Mouse (Mus musculus): ENCODE measurements around the gene Rgs7bp. TPM values are rescaled to one million over a fixed set of nuclear protein-coding genes. Genes with fewer than 3 reads are reported as not detected.

Gene Rgs7bp
- total and polyA plus RNA-seq, 3 experiments = not detected

GRCm38 (mm10) chr13:104967486-104967885, 87.2 kb downstream of the Rgs7bp start:
- dilution Hi-C loops (cut with MboI; ENCODE audit: extremely low pct_ligation_motif_present, extremely low pct_unique_long_range_greater_than_20kb, low sequenced_read_pairs) = no loop called here
- H3K4me1 ChIP-seq (ENCODE audit: control insufficient read depth in 1 of 2, insufficient read depth in 2 of 2) = no peaks in the 10 kb centered on the region
- no peak overlapping the region for H3K27ac ChIP-seq (ENCODE audit: insufficient read depth, low read depth)
- H3K79me2 ChIP-seq (replicated peaks; ENCODE audit: control insufficient read depth, extremely low read depth, insufficient read depth, poor library complexity, severe bottlenecking) = no peaks in the 10 kb centered on the region
- H3K9ac ChIP-seq (ENCODE audit: insufficient read depth, low read depth) = no peak overlapping the region
- no peak overlapping the region for H3K4me2 ChIP-seq (ENCODE audit: insufficient read depth, low read depth, poor library complexity, severe bottlenecking)
- no peaks in the 10 kb centered on the region for H3K36me3 ChIP-seq (replicated peaks in 1 of 2; ENCODE audit: control insufficient read depth in 1 of 2, insufficient read depth in 1 of 2, low read length in 1 of 2)
- H3K27me3 ChIP-seq (replicated peaks) = no peaks in the 10 kb centered on the region
- TF ChIP-seq PAX5 (IDR thresholded peaks at IDR 0.05; ENCODE audit: low read length) = no peak
- TF ChIP-seq MAZ (IDR thresholded peaks at IDR 0.05; ENCODE audit: low read depth, low read length) = no peak
- TF ChIP-seq RCOR1 (conservative IDR thresholded peaks at IDR 0.05; ENCODE audit: low read depth, low read length) = no peak
- TF ChIP-seq BHLHE40 (IDR thresholded peaks at IDR 0.05; ENCODE audit: low read depth, low read length) = no peak
- TF ChIP-seq CHD1 (IDR thresholded peaks at IDR 0.05; ENCODE audit: low read depth, low read length) = no peak
- no peak for TF ChIP-seq RAD21 (IDR thresholded peaks at IDR 0.05; ENCODE audit: low read depth, low read length)
- no peak for TF ChIP-seq MAX (IDR thresholded peaks at IDR 0.05; ENCODE audit: low read length)
- TF ChIP-seq TBP (conservative IDR thresholded peaks at IDR 0.05; ENCODE audit: low read depth, low read length) = no peak
- TF ChIP-seq IRF4 (IDR thresholded peaks at IDR 0.05; ENCODE audit: low read depth, low read length) = no peak
- no peak for TF ChIP-seq MXI1 (IDR thresholded peaks at IDR 0.05; ENCODE audit: low read depth, low read length)
- TF ChIP-seq CHD2 (IDR thresholded peaks at IDR 0.05; ENCODE audit: low read length) = no peak
- no peak for TF ChIP-seq UBTF (IDR thresholded peaks at IDR 0.05; ENCODE audit: low read depth, low read length)
- no peak for TF ChIP-seq TCF12 (IDR thresholded peaks at IDR 0.05; ENCODE audit: low read depth, low read length)
- no peak for DNase-seq (ENCODE audit: extremely low read depth)
- in situ Hi-C loops (cut with MboI; ENCODE audit: low pct_ligation_motif_present, low pct_unique_long_range_greater_than_20kb, low sequenced_read_pairs) = loop anchor here (25.0 kb wide), 1 partner anchor 420 kb away; no protein-coding TSS in a partner anchor
- H3K4me3 ChIP-seq (replicated peaks in 1 of 3; ENCODE audit: low read depth in 2 of 3, low read length in 2 of 3, poor library complexity in 1 of 3) = no peak overlapping the region
- no peaks in the 10 kb centered on the region for H3K9me3 ChIP-seq (replicated peaks; ENCODE audit: low read length)

- Histone ChIP-seq H3K4me1 (ENCODE audit: control insufficient read depth in 1 of 2, insufficient read depth in 2 of 2) (no peaks in the 10 kb centered on the region), H3K9ac (ENCODE audit: insufficient read depth, low read depth) (no peak overlapping the region), H3K27ac (ENCODE audit: insufficient read depth, low read depth) (no peak overlapping the region), H3K9me3 (replicated peaks; ENCODE audit: low read length) (no peaks in the 10 kb centered on the region), H3K27me3 (replicated peaks) (no peaks in the 10 kb centered on the region), H3K4me3 (replicated peaks in 1 of 3; ENCODE audit: low read depth in 2 of 3, low read length in 2 of 3, poor library complexity in 1 of 3) (no peak overlapping the region), H3K4me2 (ENCODE audit: insufficient read depth, low read depth, poor library complexity, severe bottlenecking) (no peak overlapping the region), H3K36me3 (replicated peaks in 1 of 2; ENCODE audit: control insufficient read depth in 1 of 2, insufficient read depth in 1 of 2, low read length in 1 of 2) (no peaks in the 10 kb centered on the region), H3K79me2 (replicated peaks; ENCODE audit: control insufficient read depth, extremely low read depth, insufficient read depth, poor library complexity, severe bottlenecking) (no peaks in the 10 kb centered on the region)
- dilution Hi-C loops (cut with MboI; ENCODE audit: extremely low pct_ligation_motif_present, extremely low pct_unique_long_range_greater_than_20kb, low sequenced_read_pairs) (no loop called here), in situ Hi-C loops (cut with MboI; ENCODE audit: low pct_ligation_motif_present, low pct_unique_long_range_greater_than_20kb, low sequenced_read_pairs) (loop anchor here (25.0 kb wide), 1 partner anchor 424 kb away; no protein-coding TSS in a partner anchor)
- TF ChIP-seq USF1 (IDR thresholded peaks at IDR 0.05; ENCODE audit: low read depth, low read length) (no peak), ZKSCAN1 (IDR thresholded peaks at IDR 0.05; ENCODE audit: borderline replicate concordance, low read depth, low read length) (no peak), MEF2A (IDR thresholded peaks at IDR 0.05; ENCODE audit: borderline replicate concordance, low read depth, low read length) (no peak), TBP (conservative IDR thresholded peaks at IDR 0.05; ENCODE audit: low read depth, low read length) (no peak), CTCF (conservative IDR thresholded peaks at IDR 0.05 in 1 of 2, IDR thresholded peaks at IDR 0.05 in 1 of 2; ENCODE audit: low read depth in 2 of 2, low read length in 2 of 2) (no peak), ELF1 (IDR thresholded peaks at IDR 0.05; ENCODE audit: low read depth, low read length) (no peak), HCFC1 (IDR thresholded peaks at IDR 0.05; ENCODE audit: low read depth, low read length) (no peak), CHD2 (IDR thresholded peaks at IDR 0.05; ENCODE audit: low read length) (no peak), RAD21 (IDR thresholded peaks at IDR 0.05; ENCODE audit: low read depth, low read length) (no peak), NRF1 (IDR thresholded peaks at IDR 0.05; ENCODE audit: low read depth, low read length) (no peak), POLR2A (IDR thresholded peaks at IDR 0.05; ENCODE audit: low read depth, low read length) (no peak), KAT2A (IDR thresholded peaks at IDR 0.05; ENCODE audit: insufficient replicate concordance, low read length) (no peak), NELFE (IDR thresholded peaks at IDR 0.05; ENCODE audit: low read depth, low read length) (no peak), USF2 (conservative IDR thresholded peaks at IDR 0.05; ENCODE audit: low read depth, low read length) (no peak), CHD1 (IDR thresholded peaks at IDR 0.05; ENCODE audit: low read depth, low read length) (no peak)
- DNase-seq (ENCODE audit: extremely low read depth) = no peak
Observed at GRCm38 (mm10) chr13:104963716-104964115, 91.0 kb downstream of the Rgs7bp start.

All from CH12.LX (cell line).